Mouse (Mus musculus): ENCODE measurements at regions not wholly inside any gene's neighbourhood (a gene's known extent, or its start where the extent isn't known, plus 50 kb on each side); places are given as distances from the start of the nearest gene placed in this dataset.

DNA sequence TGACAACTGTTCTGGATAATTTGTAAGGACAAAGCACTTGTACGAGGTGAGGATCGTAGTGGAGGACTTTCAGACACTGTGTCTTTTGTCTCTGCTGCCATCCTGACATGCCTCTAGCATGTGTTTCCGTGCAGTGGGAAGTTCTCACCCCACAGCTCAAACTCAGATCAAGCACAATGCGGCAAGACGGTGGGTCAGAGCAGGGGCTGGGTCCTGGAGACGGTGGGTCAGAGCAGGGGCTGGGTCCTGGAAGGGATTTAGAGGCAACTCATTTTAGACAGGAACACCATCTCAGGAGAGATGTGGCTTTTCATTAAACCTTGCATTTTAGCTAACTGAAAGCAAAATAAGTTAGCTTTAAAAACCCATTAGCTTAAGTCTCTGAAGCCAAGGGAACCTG lies 52.3 kb upstream of the Trpc7 start:
- no peak for ATAC-seq (ENCODE audit: extremely low read depth, insufficient number of reproducible peaks, low FRiP score, low TSS enrichment)
- Histone ChIP-seq H3K36me3 (no peaks in the 10 kb centered on the region), H3K27ac (replicated peaks) (no peak overlapping the region), H3K9me3 (no peaks in the 10 kb centered on the region), H3K4me1 (no peaks in the 10 kb centered on the region), H3K4me3 (no peak overlapping the region), H3K4me2 (no peak overlapping the region), H3K9ac (no peak overlapping the region), H3K27me3 (replicated peaks) (no peaks in the 10 kb centered on the region)
- 76% methylated on average over 6 of the region's 6 CpGs for WGBS

DNA sequence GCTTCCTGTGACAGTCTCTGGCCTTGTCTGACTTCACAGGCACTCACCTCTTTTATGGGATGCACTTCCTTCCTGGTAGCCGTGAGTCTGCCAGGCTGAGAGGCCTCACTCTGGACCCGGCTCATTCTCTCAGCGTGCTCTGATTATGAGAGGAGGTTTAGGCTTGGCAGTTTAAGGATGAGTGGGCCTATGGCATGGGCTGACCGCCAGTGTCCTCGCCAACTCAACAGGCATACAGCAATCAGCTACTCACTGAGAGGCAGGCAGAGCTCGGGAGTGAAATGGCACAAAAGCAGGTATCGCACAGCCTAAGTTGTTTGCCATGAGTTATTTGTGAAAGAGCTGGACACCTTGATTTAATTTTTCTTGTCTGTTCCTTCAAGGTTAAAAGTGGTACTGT lies 51.5 kb upstream of the Trpc7 start:
- Histone ChIP-seq H3K4me2 (no peak overlapping the region), H3K9ac (no peak overlapping the region), H3K36me3 (no peaks in the 10 kb centered on the region), H3K9me3 (no peaks in the 10 kb centered on the region), H3K27ac (replicated peaks) (no peak overlapping the region), H3K4me3 (no peak overlapping the region), H3K27me3 (replicated peaks) (no peaks in the 10 kb centered on the region), H3K4me1 (no peaks in the 10 kb centered on the region)
- no peak for ATAC-seq (ENCODE audit: extremely low read depth, insufficient number of reproducible peaks, low FRiP score, low TSS enrichment)
- WGBS: 74% methylated on average over 7 of the region's 7 CpGs
